Mouse (Mus musculus) bone marrow macrophage, adult 2 months (primary cell): ENCODE measurements around the gene Ogfod1.

Experiments used
- CTCF ChIP-seq: IDR thresholded peaks from 2 replicates; pipeline ENCODE4 v1.5.1; 2012; ENCODE audit warnings: low read depth, mild to moderate bottlenecking, low read length, moderate library complexity
- POLR2A ChIP-seq: IDR thresholded peaks from 2 replicates; pipeline ENCODE4 v1.6.1; 2012; ENCODE audit warnings: mild to moderate bottlenecking, low read depth, low read length, borderline replicate concordance

DNA sequence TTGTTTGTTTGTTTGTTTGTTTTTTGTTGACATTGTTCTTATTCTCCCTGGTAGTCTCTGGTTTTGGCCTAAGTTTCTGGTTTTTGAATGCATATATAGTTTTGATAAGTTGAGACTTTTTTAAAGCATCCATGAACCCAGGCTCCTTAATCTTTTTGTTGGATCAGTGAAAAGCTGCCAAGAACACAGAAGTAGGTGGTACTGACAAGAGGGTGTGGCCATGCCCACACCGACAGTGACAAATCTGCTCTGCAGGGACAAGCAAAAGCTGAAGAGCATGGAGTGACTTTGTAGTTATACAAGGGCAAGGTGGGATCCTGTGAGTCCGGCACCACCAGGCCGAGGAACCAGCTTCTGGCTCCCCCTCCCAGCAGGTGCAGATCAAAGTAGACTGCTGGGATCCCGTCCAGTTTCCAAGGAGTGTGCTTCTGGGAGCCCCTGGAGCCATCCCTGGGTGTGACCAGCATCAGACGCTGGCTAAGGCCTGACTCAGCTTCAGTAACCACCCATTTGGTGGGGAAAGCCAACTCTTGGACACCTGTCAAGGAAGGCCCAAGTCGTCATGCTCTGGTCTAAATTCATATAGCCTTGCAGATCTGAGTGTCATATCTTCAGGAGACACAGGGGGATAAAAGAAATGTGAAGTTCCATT is 73.7 kb downstream of the Ogfod1 start:
- TF ChIP-seq CTCF (no peak), POLR2A (no peak)
